8 mouse cellular contexts compared by ENCODE assay signal in the genomic region with DNA sequence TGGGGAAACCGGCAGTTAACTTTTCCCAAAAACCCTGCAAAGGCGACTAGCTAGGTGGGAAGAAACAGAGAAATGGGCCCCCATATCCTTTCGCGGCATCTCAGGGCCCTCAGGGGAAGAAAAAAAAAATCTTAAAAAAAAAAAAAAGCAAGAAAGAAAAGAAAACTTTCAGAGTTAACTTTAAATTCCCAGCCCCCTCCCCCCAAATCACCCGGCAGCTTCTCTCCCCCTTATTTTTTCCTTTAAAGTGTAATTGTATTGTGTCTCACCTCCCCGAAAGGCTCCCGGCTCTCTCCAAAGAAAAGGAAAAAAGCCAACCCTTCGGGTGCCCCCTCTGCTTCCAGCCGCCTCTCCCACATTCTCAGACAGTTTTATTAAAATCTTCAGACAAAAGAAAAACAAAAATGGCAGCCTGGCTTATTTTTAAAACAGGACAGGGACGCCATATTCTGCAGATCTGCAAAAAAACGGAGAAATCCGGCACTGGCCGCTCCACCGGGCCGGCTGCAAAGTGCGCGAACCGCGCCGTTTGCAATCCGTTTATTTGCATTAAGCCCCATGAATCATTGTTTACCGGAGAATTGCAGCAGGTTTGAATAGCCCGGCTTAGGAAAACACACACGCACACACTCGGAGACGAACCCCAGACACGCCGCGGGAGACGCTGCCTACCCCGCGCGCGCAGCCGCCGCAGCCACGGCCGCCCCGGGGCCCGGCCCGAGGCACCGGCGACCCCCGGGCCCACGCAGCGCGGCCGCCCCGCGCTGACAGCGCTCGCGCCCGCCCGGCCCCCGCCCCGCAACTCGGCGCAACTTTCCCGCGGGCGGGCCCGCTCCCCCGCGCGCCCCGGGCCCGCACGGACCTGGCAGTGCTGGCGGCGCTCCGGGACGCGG. TPM values are rescaled to one million over a fixed set of nuclear protein-coding genes. Genes with fewer than 3 reads are reported as not detected.
DNase-seq lines count a peak whose midpoint lies in the region; ATAC-seq and TF ChIP-seq lines count a peak whose summit lies in the region.

No protein-coding gene starts in this region.

- H3K27ac ChIP-seq in forebrain, embryonic 15.5 days (replicated peaks): peak overlapping the region; percentile 98
- H3K27ac ChIP-seq in lung, embryonic 14.5 days (ENCODE audit: low read depth): peak overlapping the region; percentile 99

- H3K4me3 ChIP-seq in forebrain, embryonic 15.5 days: peak overlapping the region; percentile 93
- H3K4me3 ChIP-seq in lung, embryonic 14.5 days (ENCODE audit: low read depth, low read length): peak overlapping the region; percentile 70

- peak; percentile 53 to 61 for DNase-seq in spleen, postnatal 10 days (ENCODE audit: low spot score in 2 of 2)
- no peak for DNase-seq in spleen, postnatal 36 days (ENCODE audit: low spot score in 2 of 2)
- DNase-seq in adrenal gland, postnatal 36 days: peak; percentile 32 to 45
- peak; percentile 25 for DNase-seq in kidney, adult 11 months
- peak; percentile 72 for DNase-seq in lung, embryonic 14.5 days
- peak; percentile 52 for DNase-seq in retina, embryonic 14.5 days (ENCODE audit: low spot score)

- peak overlapping the region; percentile 89 for H3K4me2 ChIP-seq in forebrain, embryonic 15.5 days (replicated peaks)
- peak overlapping the region; percentile 98 for H3K4me2 ChIP-seq in lung, embryonic 14.5 days

- no peak for TF ChIP-seq CTCF in lung, embryonic 14.5 days (IDR thresholded peaks at IDR 0.05; ENCODE audit: low read depth)

- H3K36me3 ChIP-seq in forebrain, embryonic 15.5 days: no peaks in the 10 kb centered on the region
- H3K36me3 ChIP-seq in lung, embryonic 14.5 days (ENCODE audit: insufficient read depth): no peaks in the 10 kb centered on the region

- peaks cover 48% of the 10 kb centered on the region for H3K4me1 ChIP-seq in forebrain, embryonic 15.5 days
- peaks cover 22% of the 10 kb centered on the region for H3K4me1 ChIP-seq in lung, embryonic 14.5 days (ENCODE audit: insufficient read depth)

- peak; percentile 35 for ATAC-seq in forebrain, embryonic 15.5 days (replicated peaks)
- no peak for ATAC-seq in lung, embryonic 14.5 days (ENCODE audit: insufficient read depth)
- no peak for ATAC-seq in megakaryocyte-erythroid progenitor cell, adult 5-6 weeks (replicated peaks; ENCODE audit: low FRiP score, low TSS enrichment, poor library complexity, severe bottlenecking)

- peak overlapping the region; percentile 98 for H3K9ac ChIP-seq in forebrain, embryonic 15.5 days (replicated peaks)
- peak overlapping the region; percentile 99 for H3K9ac ChIP-seq in lung, embryonic 14.5 days

- H3K9me3 ChIP-seq in forebrain, embryonic 15.5 days: no peaks in the 10 kb centered on the region
- no peaks in the 10 kb centered on the region for H3K9me3 ChIP-seq in lung, embryonic 14.5 days (ENCODE audit: low read depth, low read length)

- H3K27me3 ChIP-seq in forebrain, embryonic 15.5 days: no peaks in the 10 kb centered on the region
- H3K27me3 ChIP-seq in lung, embryonic 14.5 days (ENCODE audit: insufficient read depth, low read length): no peaks in the 10 kb centered on the region

- under 1% methylated on average over 56 of the region's 74 CpGs for WGBS in forebrain, embryonic 15.5 days
- WGBS in lung, embryonic 14.5 days: 1% methylated on average over 61 of the region's 74 CpGs

RNA-seq across cellular contexts. Expression of a gene that starts 0.4 kb away (rescaled TPM):
- total RNA-seq in adrenal gland, postnatal 36 days (2021): 10 to 100 TPM; 26.8 TPM
- polyA plus RNA-seq in forebrain, embryonic 15.5 days (2015; fragmentation: Nextera tagmentation; extraction: Ambion mirVana): 45.5 and 51.3 TPM in 2 replicates
- 41.9 and 48.0 TPM in 2 replicates for polyA plus RNA-seq in lung, embryonic 14.5 days (2014; fragmentation: Nextera tagmentation; extraction: Ambion mirVana)
- 28.5 and 38.2 TPM in 2 replicates for total RNA-seq in megakaryocyte-erythroid progenitor cell, adult 5-6 weeks (2014; fragmentation: Nextera tagmentation)
- 2.8 and 7.4 TPM in 2 replicates for total RNA-seq in megakaryocyte-erythroid progenitor cell, adult 5-6 weeks (2017)

RNA-seq across cellular contexts. Expression of a gene that starts 50.2 kb away (rescaled TPM):
- under 1 TPM; 0.16 to 0.30 TPM for total RNA-seq in adrenal gland, postnatal 36 days (2021)
- 0.45 and 0.61 TPM in 2 replicates for polyA plus RNA-seq in forebrain, embryonic 15.5 days (2015; fragmentation: Nextera tagmentation; extraction: Ambion mirVana)
- polyA plus RNA-seq in lung, embryonic 14.5 days (2014; fragmentation: Nextera tagmentation; extraction: Ambion mirVana): 0.17 and 0.30 TPM in 2 replicates
- 0.31 TPM in 1 of 2 replicates, not detected in the other for total RNA-seq in megakaryocyte-erythroid progenitor cell, adult 5-6 weeks (2014; fragmentation: Nextera tagmentation)
- total RNA-seq in megakaryocyte-erythroid progenitor cell, adult 5-6 weeks (2017): not detected in 2 replicates

Comparison
In these comparisons a context has a peak if more than half of its experiments do, and no peak if none do; other contexts are left out.
1. DNase-seq: peak in spleen, postnatal 10 days (2 of 2), adrenal gland, postnatal 36 days (2 of 2), kidney, adult 11 months (single experiment), lung, embryonic 14.5 days (single experiment) and retina, embryonic 14.5 days (single experiment); none in spleen, postnatal 36 days (0 of 2).